Mouse (Mus musculus) hindbrain, postnatal 0 days (tissue): ENCODE measurements at regions not wholly inside any gene's neighbourhood (a gene's known extent, or its start where the extent isn't known, plus 50 kb on each side); places are given as distances from the start of the nearest gene placed in this dataset.

Source experiments
- ATAC-seq: fragments of 200-750 bp; cut with Nextera tagmentation; 2 replicates; pipeline ENCODE4 v1.8.0; 2017; ENCODE audit warnings: mild to moderate bottlenecking, moderate TSS enrichment, moderate library complexity
- DNase-seq: peaks from one replicate; pipeline ENCODE4 v3.0.0-alpha.2; 2015; ENCODE audit warnings: low spot score
- H3K27ac ChIP-seq: fragments of 300-500 bp; sonication (generic); 2 replicates; pipeline ENCODE4 v1.5.1; 2014; ENCODE audit warnings: mild to moderate bottlenecking
- H3K27me3 ChIP-seq: fragments of 300-500 bp; sonication (generic); 2 replicates; pipeline ENCODE4 v1.6.1; 2014; ENCODE audit warnings: low read length, mixed read lengths; ENCODE audit not compliant: insufficient read depth
- H3K36me3 ChIP-seq: fragments of 300-500 bp; sonication (generic); 2 replicates; pipeline ENCODE4 v1.6.1; 2014; ENCODE audit warnings: low read length, mixed read lengths; ENCODE audit not compliant: insufficient read depth
- H3K4me1 ChIP-seq: fragments of 300-500 bp; sonication (generic); 2 replicates; pipeline ENCODE4 v1.6.1; 2014; ENCODE audit warnings: antibody characterized with exemption, low read length, mixed read lengths; ENCODE audit not compliant: insufficient read depth
- H3K4me2 ChIP-seq: fragments of 300-500 bp; sonication (generic); 2 replicates; pipeline ENCODE4 v1.6.1; 2014; ENCODE audit warnings: low read depth, mild to moderate bottlenecking, low read length, moderate library complexity, mixed read lengths
- H3K4me3 ChIP-seq: fragments of 300-500 bp; sonication (generic); 2 replicates; pipeline ENCODE4 v1.5.1; 2014; ENCODE audit warnings: low read length
- H3K9ac ChIP-seq: fragments of 300-500 bp; sonication (generic); replicated peaks from 2 replicates; pipeline ENCODE4 v1.6.1; 2014; ENCODE audit warnings: mild to moderate bottlenecking, low read length, moderate library complexity, mixed read lengths
- H3K9me3 ChIP-seq: fragments of 300-500 bp; sonication (generic); 2 replicates; pipeline ENCODE4 v1.6.1; 2016; ENCODE audit warnings: low read length, mixed read lengths
- CTCF ChIP-seq: IDR thresholded peaks from 2 replicates; pipeline ENCODE4 v1.5.1; 2016; ENCODE audit warnings: antibody characterized with exemption, control low read depth, low read depth
- WGBS: fragments of 180-500 bp; shearing (Covaris S2); extraction: QIAGEN DNeasy Blood & Tissue Kit; methylation state at CpG from one replicate; pipeline ENCODE4 v1.1.7; 2014; 5-methylcytosine and 5-hydroxymethylcytosine counted together

DNA sequence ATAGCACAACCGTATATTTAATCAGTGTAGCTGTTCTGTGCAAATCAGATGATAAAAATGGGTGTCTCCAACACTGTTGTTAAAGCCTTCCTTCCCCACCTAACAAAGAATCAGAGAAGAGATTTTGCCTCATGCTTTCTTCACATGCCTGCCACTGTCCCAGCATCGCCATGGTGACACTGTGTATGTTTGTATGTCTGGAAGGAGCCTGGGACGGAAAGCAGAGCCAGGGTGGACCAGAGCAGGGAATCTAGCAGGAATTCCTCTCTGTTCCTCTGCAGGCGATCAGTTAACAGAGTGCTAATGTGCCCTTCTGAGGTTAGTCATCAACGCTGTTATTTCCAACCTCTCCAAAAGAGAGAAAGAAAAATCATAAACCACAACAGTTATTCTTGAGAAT lies 222.4 kb downstream of the Adamts15 start:
- Histone ChIP-seq H3K36me3 (no peaks in the 10 kb centered on the region), H3K9ac (no peak overlapping the region), H3K27me3 (no peaks in the 10 kb centered on the region), H3K4me2 (no peak overlapping the region), H3K27ac (no peak overlapping the region), H3K4me1 (no peaks in the 10 kb centered on the region), H3K4me3 (no peak overlapping the region), H3K9me3 (no peaks in the 10 kb centered on the region)
- no peak for TF ChIP-seq CTCF
- WGBS, result 42% methylated on average over 5 of the region's 5 CpGs
- ATAC-seq (peak; percentile 74), DNase-seq (peak; percentile 44)

- WGBS, result 93% methylated on average over 1 of the region's 1 CpGs
- no peak for TF ChIP-seq CTCF
- Histone ChIP-seq H3K27ac (no peak overlapping the region), H3K4me1 (no peaks in the 10 kb centered on the region), H3K9ac (no peak overlapping the region), H3K4me3 (no peak overlapping the region), H3K27me3 (no peaks in the 10 kb centered on the region), H3K4me2 (no peak overlapping the region), H3K9me3 (no peaks in the 10 kb centered on the region), H3K36me3 (no peaks in the 10 kb centered on the region)
- DNase-seq, result no peak
- no peak for ATAC-seq
These were observed 224.7 kb downstream of the Adamts15 start for GRCm38 (mm10) chr9:30697533-30697932.

GRCm38 (mm10) chr9:30668095-30668494 lies 241.2 kb downstream of the Snx19 start:
- no peaks in the 10 kb centered on the region for H3K36me3 ChIP-seq
- no peak overlapping the region for H3K4me2 ChIP-seq
- no peaks in the 10 kb centered on the region for H3K27me3 ChIP-seq
- DNase-seq (no peak), ATAC-seq (no peak)
- no peak for TF ChIP-seq CTCF
- H3K9ac ChIP-seq, result no peak overlapping the region
- H3K27ac ChIP-seq, result no peak overlapping the region
- H3K4me3 ChIP-seq, result no peak overlapping the region
- no peaks in the 10 kb centered on the region for H3K4me1 ChIP-seq
- H3K9me3 ChIP-seq, result no peaks in the 10 kb centered on the region

GRCm38 (mm10) chr9:30662456-30662855 lies 235.5 kb downstream of the Snx19 start:
- ATAC-seq (no peak), DNase-seq (no peak)
- Histone ChIP-seq H3K27ac (no peak overlapping the region), H3K9me3 (no peaks in the 10 kb centered on the region), H3K9ac (no peak overlapping the region), H3K4me2 (no peak overlapping the region), H3K4me3 (no peak overlapping the region), H3K36me3 (no peaks in the 10 kb centered on the region), H3K27me3 (no peaks in the 10 kb centered on the region), H3K4me1 (no peaks in the 10 kb centered on the region)
- no peak for TF ChIP-seq CTCF
- WGBS, result 90% methylated on average over 6 of the region's 6 CpGs

DNA sequence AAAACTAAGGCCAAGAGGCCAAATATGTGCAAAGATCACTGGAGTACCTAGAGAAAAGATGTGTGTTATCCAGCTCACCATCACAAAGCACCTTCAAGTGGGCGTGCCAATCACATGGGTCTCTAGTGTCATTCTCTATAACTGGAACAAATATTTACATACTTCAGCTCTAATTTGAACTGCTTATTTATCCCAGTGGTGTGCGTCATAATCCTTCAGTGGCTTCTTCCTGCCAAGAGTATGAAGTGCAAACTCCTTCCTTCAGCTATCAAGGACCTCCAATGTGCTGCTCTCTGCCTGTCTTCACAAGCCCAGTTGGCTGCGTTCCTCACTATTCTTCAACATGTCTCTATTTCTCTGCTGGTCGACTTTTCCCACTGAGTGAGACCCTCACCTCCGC lies 227.1 kb downstream of the Snx19 start:
- no peak for DNase-seq
- no peaks in the 10 kb centered on the region for H3K36me3 ChIP-seq
- no peak overlapping the region for H3K4me2 ChIP-seq
- no peak overlapping the region for H3K9ac ChIP-seq
- no peaks in the 10 kb centered on the region for H3K9me3 ChIP-seq
- H3K27ac ChIP-seq, result no peak overlapping the region
- TF ChIP-seq CTCF, result no peak
- WGBS, result 91% methylated on average over 5 of the region's 5 CpGs
- ATAC-seq, result no peak
- no peaks in the 10 kb centered on the region for H3K4me1 ChIP-seq
- H3K4me3 ChIP-seq, result no peak overlapping the region
- H3K27me3 ChIP-seq, result no peaks in the 10 kb centered on the region

GRCm38 (mm10) chr9:30653210-30653609 lies 226.3 kb downstream of the Snx19 start:
- WGBS, result 92% methylated on average over 3 of the region's 3 CpGs
- ATAC-seq, result no peak

DNA sequence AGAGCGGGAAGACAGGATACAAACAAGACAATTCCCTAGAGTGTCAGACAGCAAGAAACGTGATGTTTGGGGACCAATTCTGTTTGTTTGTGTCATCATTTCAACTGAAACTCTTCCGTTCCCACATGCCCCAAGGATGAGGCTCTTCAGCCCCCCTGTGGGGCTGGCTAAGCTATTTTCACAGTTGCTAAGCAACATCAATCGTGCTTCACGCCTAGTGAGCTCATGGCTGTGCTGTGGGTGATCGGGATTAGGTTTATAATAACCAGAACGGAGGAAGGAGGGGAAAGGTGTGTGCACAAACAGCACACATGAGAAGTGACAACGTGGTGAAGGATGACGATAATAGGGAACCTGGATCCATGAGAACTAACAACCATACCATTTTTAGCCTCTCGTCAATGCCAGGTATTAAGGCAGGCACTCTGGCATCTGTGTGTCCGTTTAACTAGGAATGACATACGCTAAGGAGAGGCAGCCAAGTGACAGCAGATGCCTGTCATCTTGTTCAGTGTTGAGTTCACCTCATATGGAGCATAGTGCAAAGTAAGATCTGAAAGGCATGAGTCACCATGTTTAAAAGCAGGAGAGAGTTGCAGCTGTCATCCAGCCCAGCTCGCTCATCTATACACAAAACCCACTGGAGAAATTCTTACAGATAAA lies 222.6 kb downstream of the Snx19 start:
- H3K4me2 ChIP-seq, result peak overlapping the region; percentile 8; the same call in 1 of the 2 replicates

More at GRCm38 (mm10) chr9:30653210-30653609, 226.3 kb downstream of the Snx19 start:
- no peak overlapping the region for H3K4me3 ChIP-seq
- no peak overlapping the region for H3K4me2 ChIP-seq
- H3K9me3 ChIP-seq, result no peaks in the 10 kb centered on the region
- H3K9ac ChIP-seq, result no peak overlapping the region
- no peaks in the 10 kb centered on the region for H3K36me3 ChIP-seq
- no peaks in the 10 kb centered on the region for H3K4me1 ChIP-seq
- no peaks in the 10 kb centered on the region for H3K27me3 ChIP-seq
- TF ChIP-seq CTCF, result no peak
- DNase-seq, result no peak
- H3K27ac ChIP-seq, result no peak overlapping the region

More for the DNA sequence above, 222.6 kb downstream of the Snx19 start:
- H3K9me3 ChIP-seq, result no peaks in the 10 kb centered on the region
- no peaks in the 10 kb centered on the region for H3K27me3 ChIP-seq
- H3K36me3 ChIP-seq, result no peaks in the 10 kb centered on the region
- H3K9ac ChIP-seq, result no peak overlapping the region
- no peak overlapping the region for H3K4me3 ChIP-seq
- DNase-seq (peak; percentile 81), ATAC-seq (peak; percentile 89)
- no peaks in the 10 kb centered on the region for H3K4me1 ChIP-seq
- peak overlapping the region; percentile 12; the same call in 1 of the 2 replicates for H3K27ac ChIP-seq
- TF ChIP-seq CTCF, result no peak
- WGBS, result 35% methylated on average over 13 of the region's 13 CpGs
